Mouse (Mus musculus) splenic B cell, adult 2 months (primary cell): ENCODE measurements around the gene Defb25.
"Not testable (repeated sequence)": the region's sequence is repeated elsewhere in the genome, so short reads cannot be mapped to it uniquely, and the experiment has no call there.

Source experiments
- DNase-seq: peaks from one replicate; pipeline ENCODE4 v3.0.0-alpha.2; 2011; ENCODE audit warnings: low read depth, low spot score
- H3K27me3 ChIP-seq: 2 replicates; pipeline ENCODE4 v1.6.1; 2012; ENCODE audit warnings: mild to moderate bottlenecking, low read length, moderate library complexity, mixed read lengths; ENCODE audit not compliant: control insufficient read depth, poor library complexity, insufficient read depth, severe bottlenecking
- H3K36me3 ChIP-seq: 2 replicates; pipeline ENCODE4 v1.6.1; 2012; ENCODE audit warnings: mild to moderate bottlenecking, low read length, moderate library complexity, mixed read lengths; ENCODE audit not compliant: control insufficient read depth, poor library complexity, insufficient read depth, severe bottlenecking

Gene Defb25

GRCm38 (mm10) chr2:152622953-152623352, at the start of gene Defb25:
TSS of gene Defb25 (minus strand) at chr2:152623053.
- Histone ChIP-seq H3K36me3 (no peaks in the 10 kb centered on the region), H3K27me3 (no peaks in the 10 kb centered on the region)
- no peak for DNase-seq

GRCm38 (mm10) chr2:152672166-152672565, 49.3 kb upstream of the Defb25 start:
- DNase-seq = no peak
- no peaks in the 10 kb centered on the region for H3K36me3 ChIP-seq
- no peaks in the 10 kb centered on the region for H3K27me3 ChIP-seq

GRCm38 (mm10) chr2:152671642-152671999, 48.8 kb upstream of the Defb25 start:
- Histone ChIP-seq H3K27me3 (no peaks in the 10 kb centered on the region), H3K36me3 (no peaks in the 10 kb centered on the region)
- peak; percentile 81 for DNase-seq

GRCm38 (mm10) chr2:152670983-152671641, 48.3 kb upstream of the Defb25 start:
- peak; percentile 64 for DNase-seq
- H3K36me3 ChIP-seq = no peaks in the 10 kb centered on the region
- H3K27me3 ChIP-seq = no peaks in the 10 kb centered on the region

GRCm38 (mm10) chr2:152669639-152670484, 47.0 kb upstream of the Defb25 start:
- Histone ChIP-seq H3K27me3 (no peaks in the 10 kb centered on the region), H3K36me3 (no peaks in the 10 kb centered on the region)
- peak; percentile 16 for DNase-seq

GRCm38 (mm10) chr2:152669256-152669638, 46.4 kb upstream of the Defb25 start, which contains the start of gene H13:
TSS of gene H13 (plus strand) at chr2:152669461.
- DNase-seq = peak; percentile 97
- no peaks in the 10 kb centered on the region for H3K27me3 ChIP-seq
- no peaks in the 10 kb centered on the region for H3K36me3 ChIP-seq

- not testable (repeated sequence) for H3K36me3 ChIP-seq, H3K27me3 ChIP-seq, DNase-seq
Measured at GRCm38 (mm10) chr2:152666191-152666590, 43.3 kb upstream of the Defb25 start.

GRCm38 (mm10) chr2:152661163-152661562, 38.3 kb upstream of the Defb25 start:
- H3K27me3 ChIP-seq = no peaks in the 10 kb centered on the region
- H3K36me3 ChIP-seq = no peaks in the 10 kb centered on the region
- no peak for DNase-seq

- Histone ChIP-seq H3K36me3 (no peaks in the 10 kb centered on the region), H3K27me3 (no peaks in the 10 kb centered on the region)
- DNase-seq = peak; percentile 44
Measured at GRCm38 (mm10) chr2:152657398-152657797, 34.5 kb upstream of the Defb25 start.

- DNase-seq = no peak
- Histone ChIP-seq H3K27me3 (no peaks in the 10 kb centered on the region), H3K36me3 (no peaks in the 10 kb centered on the region)
Measured at GRCm38 (mm10) chr2:152653874-152654715, 31.2 kb upstream of the Defb25 start.

- DNase-seq = no peak
- H3K27me3 ChIP-seq = no peaks in the 10 kb centered on the region
- no peaks in the 10 kb centered on the region for H3K36me3 ChIP-seq
Measured at GRCm38 (mm10) chr2:152652901-152653620, 30.2 kb upstream of the Defb25 start.

- no peaks in the 10 kb centered on the region for H3K27me3 ChIP-seq
- DNase-seq = no peak
- no peaks in the 10 kb centered on the region for H3K36me3 ChIP-seq
Measured at GRCm38 (mm10) chr2:152639406-152640113, 16.7 kb upstream of the Defb25 start.

GRCm38 (mm10) chr2:152638865-152639264, 16.0 kb upstream of the Defb25 start:
- no peaks in the 10 kb centered on the region for H3K27me3 ChIP-seq
- DNase-seq = no peak
- no peaks in the 10 kb centered on the region for H3K36me3 ChIP-seq

GRCm38 (mm10) chr2:152637381-152637780, 14.5 kb upstream of the Defb25 start:
- Histone ChIP-seq H3K27me3 (no peaks in the 10 kb centered on the region), H3K36me3 (no peaks in the 10 kb centered on the region)
- no peak for DNase-seq
